Mouse (Mus musculus): Measurements from ENCODE around the gene Tmem239. TPM values are rescaled to one million over a fixed set of nuclear protein-coding genes. Genes with fewer than 3 reads are reported as not detected.

The Tmem239 gene
- polyA plus RNA-seq, 2 experiments = not detected

GRCm38 (mm10) chr2:130449794-130450433 is 43.6 kb downstream of the Tmem239 start, which contains the start of gene Ptpra:
TSS of gene Ptpra (plus strand) at chr2:130450278.
- peaks cover 16 to 30% of the 10 kb centered on the region in 2 experiments for H3K4me1 ChIP-seq (replicated peaks; ENCODE audit: control insufficient read depth in 2 of 2, insufficient read depth in 2 of 2, low read length in 1 of 2)
- peak within 1 kb of the TSS; percentile 70 to 83 for H3K4me3 ChIP-seq (ENCODE audit: insufficient read depth in 1 of 2, low read depth in 2 of 2, low read length in 2 of 2)
- no peaks in the 10 kb centered on the region for H3K9me3 ChIP-seq (ENCODE audit: control insufficient read depth, low read length)
- H3K4me2 ChIP-seq (ENCODE audit: low read depth) = peak within 1 kb of the TSS; percentile 74
- H3K27me3 ChIP-seq (ENCODE audit: control insufficient read depth, insufficient read depth, low read length) = peaks cover 6% of the 10 kb centered on the region
- H3K27ac ChIP-seq = peak within 1 kb of the TSS; percentile 59; the same call in 1 of the 2 replicates
- TF ChIP-seq CTCF (IDR thresholded peaks at IDR 0.05; ENCODE audit: low read depth) = no peak
- TF ChIP-seq EP300 (IDR thresholded peaks at IDR 0.05; ENCODE audit: low read depth) = no peak
- H3K36me3 ChIP-seq (replicated peaks; ENCODE audit: control insufficient read depth, insufficient read depth, low read depth) = no peaks in the 10 kb centered on the region; the same call in 1 of the 2 replicates
- H3K9ac ChIP-seq (replicated peaks) = peak within 1 kb of the TSS; percentile 90
- peak; percentile 99 for ATAC-seq (ENCODE audit: insufficient read depth)
- 1% methylated on average over 50 of the region's 50 CpGs for WGBS (ENCODE audit: insufficient replicate concordance)
- DNase-seq (ENCODE audit: low read depth in 3 of 3, low spot score in 3 of 3) = peak; percentile 76 to 79 (median 77)

- peak overlapping the region; percentile 74 for H3K4me2 ChIP-seq (ENCODE audit: low read depth)
Observed at GRCm38 (mm10) chr2:130450434-130450796, 44.1 kb downstream of the Tmem239 start.

GRCm38 (mm10) chr2:130451086-130451726 is 44.9 kb downstream of the Tmem239 start:
- ATAC-seq (ENCODE audit: insufficient read depth) = no peak
- Histone ChIP-seq H3K36me3 (replicated peaks; ENCODE audit: control insufficient read depth, insufficient read depth, low read depth) (no peaks in the 10 kb centered on the region), H3K27ac (no peak overlapping the region), H3K9me3 (ENCODE audit: control insufficient read depth, low read length) (no peaks in the 10 kb centered on the region), H3K9ac (replicated peaks) (peak overlapping the region; percentile 90), H3K27me3 (ENCODE audit: control insufficient read depth, insufficient read depth, low read length) (peaks cover 6% of the 10 kb centered on the region), H3K4me1 (replicated peaks; ENCODE audit: control insufficient read depth in 2 of 2, insufficient read depth in 2 of 2, low read length in 1 of 2) (peaks cover 16 to 30% of the 10 kb centered on the region in 2 experiments), H3K4me2 (ENCODE audit: low read depth) (peak overlapping the region; percentile 74), H3K4me3 (ENCODE audit: insufficient read depth in 1 of 2, low read depth in 2 of 2, low read length in 2 of 2) (peak overlapping the region; percentile 70 to 83)
- DNase-seq (ENCODE audit: low read depth in 3 of 3, low spot score in 3 of 3) = no peak
- WGBS (ENCODE audit: insufficient replicate concordance) = 73% methylated on average over 14 of the region's 14 CpGs
- TF ChIP-seq EP300 (IDR thresholded peaks at IDR 0.05; ENCODE audit: low read depth) = no peak
- TF ChIP-seq CTCF (IDR thresholded peaks at IDR 0.05; ENCODE audit: low read depth) = no peak

More at GRCm38 (mm10) chr2:130450434-130450796, 44.1 kb downstream of the Tmem239 start:
- Histone ChIP-seq H3K4me1 (replicated peaks; ENCODE audit: control insufficient read depth in 2 of 2, insufficient read depth in 2 of 2, low read length in 1 of 2) (peaks cover 16 to 30% of the 10 kb centered on the region in 2 experiments), H3K36me3 (replicated peaks; ENCODE audit: control insufficient read depth, insufficient read depth, low read depth) (no peaks in the 10 kb centered on the region), H3K27ac (peak overlapping the region; percentile 59; the same call in 1 of the 2 replicates), H3K27me3 (ENCODE audit: control insufficient read depth, insufficient read depth, low read length) (peaks cover 6% of the 10 kb centered on the region), H3K4me3 (ENCODE audit: insufficient read depth in 1 of 2, low read depth in 2 of 2, low read length in 2 of 2) (peak overlapping the region; percentile 70 to 83), H3K9me3 (ENCODE audit: control insufficient read depth, low read length) (no peaks in the 10 kb centered on the region), H3K9ac (replicated peaks) (peak overlapping the region; percentile 90)
- TF ChIP-seq CTCF (IDR thresholded peaks at IDR 0.05; ENCODE audit: low read depth) = no peak
- WGBS (ENCODE audit: insufficient replicate concordance) = 1% methylated on average over 47 of the region's 47 CpGs
- DNase-seq (ENCODE audit: low read depth in 3 of 3, low spot score in 3 of 3) (peak; percentile 53 to 59 (median 55)), ATAC-seq (ENCODE audit: insufficient read depth) (peak; percentile 94)

DNA sequence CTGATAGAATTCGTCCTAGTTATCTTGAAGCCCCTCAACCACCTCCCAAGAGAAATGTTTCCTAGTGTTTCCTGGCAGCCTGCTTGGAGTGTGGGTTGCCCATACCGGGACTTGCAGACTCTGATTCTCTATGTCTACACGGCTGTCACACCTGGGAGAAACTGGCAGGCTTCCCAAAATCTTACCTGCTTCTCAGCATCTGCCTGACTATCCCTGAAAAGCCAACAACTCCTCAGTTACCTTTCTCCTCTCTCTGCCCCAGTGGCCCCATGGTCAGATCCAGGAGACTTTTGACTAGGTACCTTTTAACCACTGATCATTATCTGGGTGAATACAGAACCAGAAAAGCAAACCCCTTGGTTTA is 45.4 kb downstream of the Tmem239 start:
- TF ChIP-seq CTCF (IDR thresholded peaks at IDR 0.05; ENCODE audit: low read depth) = no peak
- TF ChIP-seq EP300 (IDR thresholded peaks at IDR 0.05; ENCODE audit: low read depth) = no peak
- Histone ChIP-seq H3K4me1 (replicated peaks; ENCODE audit: control insufficient read depth in 2 of 2, insufficient read depth in 2 of 2, low read length in 1 of 2) (peaks cover 16 to 30% of the 10 kb centered on the region in 2 experiments), H3K4me2 (ENCODE audit: low read depth) (peak overlapping the region; percentile 74), H3K27ac (no peak overlapping the region), H3K27me3 (ENCODE audit: control insufficient read depth, insufficient read depth, low read length) (peaks cover 6% of the 10 kb centered on the region), H3K36me3 (replicated peaks; ENCODE audit: control insufficient read depth, insufficient read depth, low read depth) (no peaks in the 10 kb centered on the region), H3K4me3 (ENCODE audit: insufficient read depth in 1 of 2, low read depth in 2 of 2, low read length in 2 of 2) (peak overlapping the region in 1 of 2 experiments; percentile 83; a peak in 2 of 4 replicates), H3K9ac (replicated peaks) (peak overlapping the region; percentile 90), H3K9me3 (ENCODE audit: control insufficient read depth, low read length) (no peaks in the 10 kb centered on the region)
- ATAC-seq (ENCODE audit: insufficient read depth) (no peak), DNase-seq (ENCODE audit: low read depth in 3 of 3, low spot score in 3 of 3) (no peak)
- 47% methylated on average over 3 of the region's 3 CpGs for WGBS (ENCODE audit: insufficient replicate concordance)

DNA sequence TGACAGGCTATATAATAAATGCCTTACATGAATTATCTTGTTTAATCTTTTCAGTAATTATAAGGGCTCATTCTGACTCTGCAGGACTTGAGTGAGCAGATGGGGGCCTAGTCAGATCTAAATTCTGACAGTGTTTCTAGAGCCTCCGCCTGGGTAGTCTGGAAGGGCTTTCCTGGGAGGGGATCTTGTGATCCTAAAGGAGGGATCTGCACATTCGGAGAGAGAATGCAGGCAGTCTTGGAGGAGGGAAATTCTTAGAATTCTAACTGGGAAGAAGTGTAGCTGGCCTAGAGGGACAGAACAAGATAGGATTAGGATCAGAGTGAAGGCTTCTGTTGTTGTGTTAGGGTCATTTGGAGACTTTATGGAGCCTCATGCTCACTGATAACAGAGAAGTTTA is 46.0 kb downstream of the Tmem239 start:
- DNase-seq (ENCODE audit: low read depth in 3 of 3, low spot score in 3 of 3) (no peak), ATAC-seq (ENCODE audit: insufficient read depth) (no peak)
- no peak overlapping the region for H3K9ac ChIP-seq (replicated peaks)
- H3K27me3 ChIP-seq (ENCODE audit: control insufficient read depth, insufficient read depth, low read length) = peaks cover 6% of the 10 kb centered on the region
- H3K4me3 ChIP-seq (ENCODE audit: insufficient read depth in 1 of 2, low read depth in 2 of 2, low read length in 2 of 2) = no peak overlapping the region
- WGBS (ENCODE audit: insufficient replicate concordance) = 61% methylated on average over 2 of the region's 2 CpGs
- no peaks in the 10 kb centered on the region for H3K9me3 ChIP-seq (ENCODE audit: control insufficient read depth, low read length)
- peaks cover 16 to 30% of the 10 kb centered on the region in 2 experiments for H3K4me1 ChIP-seq (replicated peaks; ENCODE audit: control insufficient read depth in 2 of 2, insufficient read depth in 2 of 2, low read length in 1 of 2)
- H3K27ac ChIP-seq = no peak overlapping the region
- TF ChIP-seq CTCF (IDR thresholded peaks at IDR 0.05; ENCODE audit: low read depth) (no peak), EP300 (IDR thresholded peaks at IDR 0.05; ENCODE audit: low read depth) (no peak)
- H3K36me3 ChIP-seq (replicated peaks; ENCODE audit: control insufficient read depth, insufficient read depth, low read depth) = no peaks in the 10 kb centered on the region
- H3K4me2 ChIP-seq (ENCODE audit: low read depth) = no peak overlapping the region; the same call in 1 of the 2 replicates

All from liver, embryonic 14.5 days (tissue).